Mouse (Mus musculus) kidney, adult 8-10 months (tissue): Measurements from ENCODE around the gene Gab3.

ENCODE experiments used
- DNase-seq, 2 experiments: peaks; one replicate each; pipeline ENCODE4 v3.0.0; 2022

Gab3 gene

DNA sequence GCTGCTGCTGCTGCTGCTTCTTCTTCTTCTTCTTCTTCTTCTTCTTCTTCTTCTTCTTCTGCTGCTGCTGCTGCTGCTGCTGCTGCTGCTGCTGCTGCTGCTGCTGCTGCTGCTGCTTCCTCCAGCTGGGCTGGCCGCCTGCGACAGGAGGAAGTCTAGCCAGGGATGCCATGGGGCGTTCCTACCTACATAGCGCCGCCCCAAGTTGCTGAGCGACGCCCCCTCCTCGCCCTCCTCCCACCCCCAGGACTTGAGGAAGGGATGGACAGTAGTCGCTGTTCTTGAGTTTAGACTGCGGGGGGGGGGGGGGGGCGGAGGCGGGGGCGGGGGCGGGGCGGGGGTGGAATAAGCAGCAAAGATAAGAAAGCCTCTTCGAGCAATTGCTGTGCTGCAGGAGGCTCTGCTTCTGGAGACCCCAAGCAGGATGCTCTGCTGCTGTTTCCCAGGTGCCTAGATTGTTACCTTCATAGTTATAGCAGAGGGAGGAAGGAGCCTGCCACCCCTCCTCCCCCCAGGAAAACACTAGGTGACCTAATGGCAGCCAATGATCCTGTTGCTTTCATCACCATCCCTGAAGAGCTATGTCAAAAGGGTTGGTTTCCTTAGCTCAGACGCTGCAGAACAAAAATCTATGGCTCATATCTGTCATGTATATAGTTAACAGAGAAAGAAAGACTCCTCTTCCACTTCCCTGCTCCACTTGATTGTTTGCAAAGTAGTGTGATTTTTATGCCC, at the start of gene Gab3:
Gene Gab3 (minus strand): TSS at position 685 of the 735 bp plus-strand sequence.
- peak; percentile 38 to 40 for DNase-seq

DNA sequence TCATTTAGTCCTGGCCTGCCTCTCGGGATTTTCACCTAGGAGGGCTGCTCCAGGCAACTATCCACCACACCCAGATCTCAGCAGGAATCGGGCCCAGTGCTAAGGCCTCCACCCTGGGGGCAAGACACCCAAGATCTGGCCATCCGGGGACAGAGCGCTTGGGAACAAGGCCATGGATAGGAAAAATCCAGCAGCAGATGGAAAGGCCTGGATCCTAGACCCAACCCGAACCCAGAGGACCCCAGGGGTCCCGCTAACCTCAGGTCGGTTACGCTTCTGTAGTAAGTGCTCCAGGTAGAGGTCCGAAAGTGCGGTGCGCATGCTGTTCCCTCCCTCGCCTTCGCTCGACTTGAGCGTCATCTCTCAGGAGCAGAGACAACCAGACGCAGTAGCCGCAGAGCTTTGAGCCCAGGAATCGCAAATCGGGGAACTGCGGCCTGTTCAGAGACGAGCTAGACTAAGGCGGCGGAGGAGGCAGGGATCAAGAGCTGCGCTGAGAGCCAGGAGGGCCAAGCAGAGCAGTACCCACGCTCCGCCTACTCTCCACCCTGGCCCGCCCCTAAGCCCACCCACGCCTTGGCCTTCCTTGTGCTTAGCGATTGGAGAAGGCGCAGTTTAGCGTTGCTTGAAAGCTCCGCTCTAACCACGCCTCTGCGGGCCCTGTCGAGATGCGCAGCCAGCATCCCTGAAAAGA, 45.4 kb upstream of the Gab3 start, which contains the start of gene Mpp1:
Gene Mpp1 (minus strand): TSS at position 550 of the 694 bp plus-strand sequence.
- DNase-seq: peak; percentile 85

DNA sequence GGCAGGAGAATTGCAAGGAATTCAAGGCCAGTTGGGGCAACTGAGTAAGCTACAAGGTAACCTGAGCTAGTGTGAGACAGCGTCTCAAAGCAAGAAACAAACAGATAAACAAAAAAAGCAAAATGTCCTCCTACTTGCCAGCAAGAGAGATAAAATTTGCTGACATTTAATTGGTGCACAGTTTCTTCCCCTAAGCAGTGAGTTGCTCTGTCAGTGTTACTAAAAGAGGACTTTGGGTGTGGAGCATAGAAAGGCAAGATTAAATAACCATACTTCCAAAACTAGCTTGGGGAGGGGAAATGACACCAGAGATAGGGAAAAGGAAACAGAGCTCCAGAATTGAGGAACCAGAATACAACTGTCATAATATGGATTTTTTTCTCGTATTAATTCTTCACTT, 44.2 kb upstream of the Gab3 start:
- DNase-seq: no peak

DNA sequence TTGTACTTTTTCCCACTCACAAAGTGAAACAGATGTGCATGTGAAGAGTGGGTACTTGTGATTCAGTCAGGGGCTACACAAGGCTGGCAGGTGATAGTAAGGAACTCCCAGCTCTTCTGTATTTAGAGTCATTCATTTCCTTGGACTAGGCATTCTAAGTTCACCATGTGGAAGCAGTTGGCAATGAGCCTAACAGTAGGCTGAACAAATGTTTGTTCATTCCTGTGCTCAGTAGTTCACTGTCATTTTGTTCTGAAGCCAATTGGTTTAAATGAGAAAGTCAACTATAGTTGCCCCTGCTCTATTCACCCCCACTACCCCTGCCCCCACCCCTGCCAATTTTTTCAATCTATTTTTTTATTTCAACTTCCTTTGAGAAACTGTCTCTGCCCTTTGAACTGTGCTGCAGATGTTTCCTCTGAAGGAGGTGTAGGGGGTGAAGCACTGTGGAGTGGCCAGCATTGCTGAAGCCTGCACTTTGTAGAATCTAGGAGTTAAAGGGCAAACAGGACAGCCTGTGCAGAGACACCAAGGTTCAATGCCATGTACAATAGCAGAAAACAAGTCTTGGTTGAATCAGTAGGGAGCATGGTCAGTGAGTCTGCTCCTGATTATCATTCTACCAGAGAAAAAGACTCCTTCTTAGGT, 43.2 kb upstream of the Gab3 start:
- peak; percentile 50 to 60 for DNase-seq

DNA sequence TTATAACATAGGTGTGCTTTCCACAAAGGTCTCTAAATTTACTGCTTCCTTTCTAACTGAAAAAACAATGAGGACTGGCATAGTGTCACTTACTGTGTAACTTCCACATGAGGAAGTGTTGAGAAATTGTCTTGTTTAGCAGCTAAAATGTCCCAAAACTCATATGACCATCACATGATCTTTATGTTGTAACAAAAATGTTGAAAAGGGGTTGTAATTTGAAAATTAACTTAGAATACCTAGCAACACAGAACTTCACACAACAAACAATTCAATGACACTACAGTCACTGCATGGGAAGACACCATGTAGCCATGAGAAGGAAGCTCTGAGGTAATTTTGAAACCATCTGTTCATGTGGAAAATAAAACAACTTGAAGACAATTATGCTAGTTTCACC, 41.6 kb upstream of the Gab3 start:
- DNase-seq: no peak

DNA sequence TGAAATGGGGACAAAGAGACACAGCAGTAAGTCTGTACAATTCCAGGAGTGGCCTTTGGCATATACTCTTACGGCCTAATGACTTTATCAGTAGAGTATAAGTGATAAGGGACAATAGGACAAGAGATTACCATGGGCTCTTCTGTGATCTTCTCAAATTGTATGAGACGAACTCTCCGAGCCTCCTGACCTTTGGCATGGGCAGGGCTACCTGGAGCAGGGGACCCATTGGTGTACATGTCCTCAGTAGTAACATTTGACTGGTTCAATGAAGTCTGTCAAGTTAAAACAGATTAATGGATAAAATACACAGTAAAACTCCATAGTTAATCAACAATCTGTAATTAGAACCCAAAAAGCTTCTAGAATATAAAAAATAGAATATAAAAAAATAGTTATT, 40.3 kb upstream of the Gab3 start:
- DNase-seq: peak in 1 of 2 experiments; percentile 40

DNA sequence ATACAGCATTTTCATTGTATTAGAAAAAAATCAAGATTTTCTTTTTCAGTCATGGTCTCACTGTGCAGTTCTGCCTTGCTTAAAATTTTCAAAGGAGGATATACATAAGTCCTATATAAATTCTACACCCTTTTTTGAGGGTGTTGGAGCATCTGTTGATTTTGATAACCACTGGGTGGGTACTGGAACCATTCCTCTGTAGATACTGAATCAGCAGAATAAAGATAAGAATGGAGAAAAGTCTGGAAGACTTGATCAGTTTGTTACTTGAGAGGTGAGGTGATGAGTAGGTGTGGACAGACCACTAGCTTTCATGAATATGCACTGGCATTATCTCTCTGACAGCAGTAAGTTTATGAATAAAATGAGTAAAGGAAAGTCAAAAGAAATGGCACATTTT, 30.3 kb upstream of the Gab3 start:
- DNase-seq: no peak

DNA sequence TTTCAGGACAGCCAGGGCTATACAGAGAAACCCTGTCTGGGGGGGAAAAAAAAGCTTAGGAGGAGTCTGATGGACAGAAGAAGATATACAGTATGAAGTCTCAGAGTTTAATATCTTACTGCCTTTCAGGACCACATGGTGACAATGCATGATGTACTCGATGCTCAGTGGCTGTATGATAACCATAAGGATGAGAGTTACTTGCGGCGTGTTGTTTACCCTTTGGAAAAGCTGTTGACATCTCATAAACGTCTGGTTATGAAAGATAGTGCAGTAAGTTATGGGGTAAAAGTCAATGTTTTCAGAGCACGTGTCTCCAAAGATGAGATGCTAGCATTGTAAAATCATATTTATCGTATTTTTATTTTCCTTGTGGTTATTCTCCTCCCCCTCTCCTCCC, 17.0 kb upstream of the Gab3 start:
- DNase-seq: no peak

DNA sequence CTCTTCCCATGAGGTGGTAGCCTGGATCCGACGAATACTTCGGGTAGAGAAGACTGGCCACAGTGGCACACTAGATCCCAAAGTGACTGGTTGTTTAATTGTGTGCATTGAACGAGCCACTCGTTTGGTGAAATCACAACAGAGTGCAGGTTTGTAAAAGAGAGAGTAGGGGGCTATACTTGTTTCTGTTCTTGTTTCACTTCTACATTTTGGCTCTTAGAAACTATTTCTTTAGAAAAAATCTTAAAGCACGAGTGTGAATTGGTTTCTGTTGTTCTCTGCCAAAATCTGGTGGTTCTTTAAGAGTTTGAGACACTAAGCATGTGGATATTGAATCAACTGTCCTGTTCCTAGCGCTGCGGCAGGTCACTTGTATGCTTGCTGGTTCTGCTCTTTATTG, 13.5 kb upstream of the Gab3 start:
- DNase-seq: no peak

DNA sequence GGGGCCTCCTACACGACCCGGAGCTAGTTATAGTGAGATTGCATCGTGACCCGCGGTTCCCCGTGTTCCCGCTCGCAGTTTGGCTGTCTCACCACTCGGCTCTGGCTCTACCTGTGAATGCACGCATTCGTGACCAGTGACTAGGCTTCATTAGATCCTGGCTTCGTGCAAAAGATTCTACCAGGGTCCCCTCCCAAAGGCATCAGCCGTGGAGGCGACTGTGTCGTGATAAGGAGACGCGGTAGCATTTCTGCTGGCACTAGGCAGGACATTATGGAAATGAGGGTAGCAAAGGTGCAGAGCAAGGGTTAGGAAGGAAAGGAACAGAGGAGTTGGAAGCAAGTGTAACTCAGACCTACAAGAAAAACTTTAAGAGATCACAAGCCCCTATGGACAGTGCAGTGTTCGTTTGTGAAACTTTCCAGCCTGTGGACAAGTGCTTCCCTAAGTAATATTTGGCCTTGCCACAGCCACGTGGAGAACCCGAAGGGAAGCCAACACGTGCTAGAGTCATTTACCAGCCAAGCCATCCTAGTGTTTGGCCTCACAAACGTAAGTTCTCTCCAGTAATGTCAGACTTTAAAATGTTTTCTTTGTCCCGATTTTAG, 11.0 kb upstream of the Gab3 start:
- DNase-seq: peak in 1 of 2 experiments; percentile 2

DNA sequence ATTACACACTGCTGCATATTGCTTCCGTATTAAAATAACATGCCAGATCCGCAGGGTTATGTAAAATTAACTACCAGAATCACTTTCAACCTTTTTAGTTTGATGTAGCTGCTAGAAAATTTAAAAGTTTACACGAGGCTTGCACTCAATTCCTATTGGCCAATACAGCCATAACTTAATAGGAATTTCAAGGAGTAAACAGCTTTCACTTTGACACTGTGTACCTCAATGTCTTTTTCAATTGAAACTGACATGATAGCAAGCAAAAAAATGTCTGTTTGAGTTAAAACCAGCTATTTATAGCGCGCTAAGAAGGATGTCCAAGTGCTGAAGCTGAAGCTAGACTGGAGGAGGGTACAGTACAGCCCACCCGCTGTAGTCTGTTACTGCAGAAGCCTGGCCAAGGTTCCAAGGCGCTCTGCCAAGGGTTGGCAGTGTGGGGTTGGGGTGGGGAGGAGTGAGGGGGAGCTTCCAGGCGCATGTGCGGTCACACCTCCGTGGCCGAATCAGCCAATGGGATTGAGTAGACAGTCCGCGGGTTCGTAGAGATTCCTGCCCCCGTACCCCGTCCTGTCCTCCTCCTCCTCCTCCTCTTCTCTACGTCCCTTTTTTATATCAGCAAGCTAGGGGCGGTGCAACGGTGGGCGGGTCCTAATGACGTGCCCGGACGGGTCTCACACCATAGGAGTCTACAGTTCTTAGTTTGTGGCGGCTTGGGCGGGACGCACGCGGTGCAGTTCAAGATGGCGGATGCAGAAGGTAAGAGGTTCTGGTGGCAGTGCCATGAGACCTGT, 10.3 kb upstream of the Gab3 start, which contains the start of gene Dkc1:
Gene Dkc1 (plus strand): TSS at position 486 of the 794 bp plus-strand sequence.
- DNase-seq: peak; percentile 95

DNA sequence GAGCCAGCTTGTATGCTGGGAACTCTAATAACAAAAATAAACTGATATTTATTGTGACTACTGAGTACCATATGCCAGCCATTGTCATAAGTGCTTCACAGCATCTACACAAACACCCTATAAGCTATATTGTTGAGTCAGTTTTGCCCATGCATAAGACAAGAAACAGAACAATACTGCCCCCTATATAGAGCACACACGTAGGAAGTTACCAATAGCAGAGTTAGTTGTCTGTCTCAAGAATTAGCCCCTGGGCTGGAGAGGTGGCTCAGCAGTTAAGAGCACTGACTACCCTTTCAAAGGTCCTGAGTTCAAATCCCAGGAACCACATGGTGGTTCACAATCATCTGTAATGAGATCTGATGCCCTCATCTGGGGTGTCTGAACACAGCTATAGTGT, 396 bp upstream of the Gab3 start:
- no peak for DNase-seq

DNA sequence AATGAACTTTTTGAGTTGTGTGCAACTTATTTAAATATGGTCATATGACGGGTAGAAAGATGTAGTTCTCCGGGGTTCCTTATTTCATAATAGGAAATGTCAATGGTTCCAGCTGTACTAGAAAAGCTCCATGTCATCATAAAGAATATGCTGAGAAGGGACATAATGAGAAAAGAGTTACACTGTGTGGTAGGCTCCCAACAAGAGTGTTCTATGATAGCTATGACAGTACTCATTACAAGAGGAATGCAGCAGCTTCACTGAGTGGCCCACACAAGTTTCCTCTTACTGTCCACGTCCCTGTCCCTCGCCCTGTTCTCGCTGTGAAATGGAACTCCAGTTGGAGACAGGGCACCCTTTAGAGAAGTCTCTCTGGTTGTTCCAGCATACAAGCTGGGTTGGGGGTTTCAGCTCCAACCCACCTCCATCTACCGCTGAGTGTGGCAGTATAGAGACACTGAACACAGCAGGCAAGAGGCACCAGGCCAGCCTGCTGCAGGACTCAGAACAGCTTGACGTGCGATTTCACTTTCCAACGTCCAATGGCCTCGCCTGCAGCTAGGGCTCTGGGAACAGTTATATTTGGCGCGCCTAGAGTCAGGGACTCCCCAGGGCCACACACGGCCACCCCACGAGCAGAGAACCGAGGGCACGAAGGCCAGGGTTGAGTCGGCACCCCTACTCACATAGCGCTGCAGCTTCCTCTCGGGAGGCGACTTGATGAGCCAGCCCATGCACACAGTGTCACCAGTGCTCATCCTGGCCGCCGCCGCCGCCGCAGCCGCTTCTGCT, 1.1 kb downstream of the Gab3 start:
- no peak for DNase-seq

DNA sequence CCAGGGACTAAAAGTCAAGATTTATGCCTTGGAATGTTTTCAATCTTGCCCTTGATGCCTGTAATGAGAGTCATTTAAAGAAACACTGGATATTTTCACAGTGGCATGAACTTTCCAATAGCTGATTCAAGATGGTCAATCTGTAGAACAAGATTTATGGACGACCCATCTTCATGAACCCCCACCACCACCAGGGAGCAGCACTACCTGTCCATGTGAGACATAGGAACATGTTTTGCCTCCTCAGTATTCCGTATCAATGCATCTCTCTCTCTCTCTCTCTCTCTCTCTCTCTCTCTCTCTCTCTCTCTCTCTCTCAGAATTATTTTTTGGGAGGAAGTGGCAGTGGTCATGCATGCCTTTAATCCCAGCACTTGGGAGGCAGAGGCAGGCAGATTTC, 2.9 kb downstream of the Gab3 start:
- DNase-seq: no peak

DNA sequence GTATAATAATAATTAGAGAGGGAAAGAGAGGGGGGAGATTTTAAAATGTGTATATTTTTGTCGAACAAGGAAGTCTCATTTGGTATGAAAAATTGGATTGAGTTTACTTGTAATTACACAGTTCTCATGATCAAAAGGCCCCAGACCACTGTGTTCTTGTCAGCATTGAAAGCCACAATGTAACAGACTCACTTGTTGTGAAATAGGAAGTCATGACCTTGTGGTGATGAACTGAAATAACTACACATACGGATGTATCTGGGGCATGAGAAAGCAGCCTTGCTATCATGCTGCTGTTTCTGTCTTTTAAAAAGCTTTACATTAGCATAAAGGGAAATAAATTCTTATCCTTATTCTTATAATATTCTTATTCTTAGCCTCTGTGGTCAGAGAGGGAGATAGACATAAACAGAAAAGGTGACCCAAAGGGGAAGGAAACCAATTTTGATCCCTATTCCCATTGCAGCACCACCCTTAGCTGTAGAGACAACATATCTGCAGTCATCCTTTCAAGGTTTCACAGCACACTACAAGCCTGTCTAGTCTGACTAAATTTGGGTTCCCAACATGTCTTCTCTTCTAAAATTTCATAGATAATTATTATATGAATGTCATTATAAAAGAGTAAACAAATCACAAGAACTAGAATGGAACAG, 29.0 kb downstream of the Gab3 start:
- DNase-seq: no peak

DNA sequence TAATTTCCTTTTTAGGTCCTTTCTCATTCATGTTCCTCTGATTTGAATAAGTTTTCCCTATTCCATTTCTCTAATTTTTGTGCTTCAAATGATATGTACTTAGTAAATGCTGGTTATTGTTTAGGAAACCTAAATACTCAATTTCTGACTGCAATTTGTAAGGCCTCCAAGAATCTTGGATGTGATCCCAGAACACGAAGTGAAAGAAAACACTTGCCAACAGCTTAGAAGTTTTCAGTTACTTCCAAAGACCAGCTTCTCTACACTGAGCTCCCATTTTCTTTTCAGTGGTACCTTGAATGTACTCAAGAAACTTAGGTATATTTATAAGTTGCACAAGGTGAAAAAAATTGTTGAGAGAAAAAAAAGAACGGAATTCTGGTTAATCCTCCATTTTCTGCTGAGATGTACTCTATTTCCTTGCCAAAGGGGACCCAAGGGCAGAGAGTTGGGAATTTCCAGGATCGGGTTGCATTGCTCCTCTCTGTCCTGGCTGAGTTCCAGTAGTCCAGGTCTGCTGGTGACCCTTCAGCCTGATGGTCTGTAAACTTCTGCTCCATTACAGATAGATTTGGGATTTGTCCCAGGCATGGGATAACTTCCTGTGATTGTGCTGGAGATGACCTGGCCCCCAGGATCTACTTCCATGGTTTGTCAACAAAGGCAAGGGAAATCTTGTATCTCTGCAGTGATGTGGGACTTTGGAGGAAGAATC, 38.2 kb downstream of the Gab3 start:
- peak; percentile 23 to 30 for DNase-seq

DNA sequence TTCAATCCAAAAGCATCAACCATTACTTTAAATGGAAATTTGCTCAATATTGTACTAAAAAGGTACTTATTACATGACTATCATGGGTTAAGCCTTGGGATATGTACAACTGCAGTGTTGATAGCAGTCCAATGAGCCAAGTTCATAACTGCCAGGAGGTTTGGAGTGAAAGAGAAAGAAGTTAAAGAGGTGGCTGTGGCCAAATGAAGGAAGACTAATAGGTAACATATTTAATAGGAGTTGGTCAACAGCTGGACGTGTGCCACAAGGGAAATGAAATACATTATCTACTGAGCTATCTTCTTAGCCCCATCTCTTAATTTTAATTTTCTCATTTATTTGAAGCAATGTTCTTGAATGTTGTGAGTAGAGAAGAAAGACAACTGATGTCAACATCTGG, 39.3 kb downstream of the Gab3 start:
- DNase-seq: peak; percentile 28 to 30

DNA sequence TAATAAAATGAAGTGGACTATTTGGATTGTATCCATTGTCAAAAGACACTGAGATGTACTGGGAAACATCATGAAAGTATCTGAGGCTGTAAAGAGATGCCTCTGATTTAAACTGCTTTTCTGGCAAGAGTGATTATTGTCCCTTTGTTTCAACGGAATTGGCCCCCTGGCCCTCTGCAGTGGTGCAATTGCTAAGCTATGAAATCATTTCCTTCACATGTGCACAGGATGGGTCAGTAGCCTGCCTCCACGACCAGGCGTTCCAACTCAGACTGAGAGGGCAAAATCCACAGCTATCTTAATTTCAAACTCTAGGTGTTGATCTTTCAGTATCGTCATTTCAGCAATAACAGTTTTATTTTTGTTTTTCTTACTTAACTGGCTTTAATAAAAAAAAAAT, 40.7 kb downstream of the Gab3 start:
- peak; percentile 24 to 30 for DNase-seq

DNA sequence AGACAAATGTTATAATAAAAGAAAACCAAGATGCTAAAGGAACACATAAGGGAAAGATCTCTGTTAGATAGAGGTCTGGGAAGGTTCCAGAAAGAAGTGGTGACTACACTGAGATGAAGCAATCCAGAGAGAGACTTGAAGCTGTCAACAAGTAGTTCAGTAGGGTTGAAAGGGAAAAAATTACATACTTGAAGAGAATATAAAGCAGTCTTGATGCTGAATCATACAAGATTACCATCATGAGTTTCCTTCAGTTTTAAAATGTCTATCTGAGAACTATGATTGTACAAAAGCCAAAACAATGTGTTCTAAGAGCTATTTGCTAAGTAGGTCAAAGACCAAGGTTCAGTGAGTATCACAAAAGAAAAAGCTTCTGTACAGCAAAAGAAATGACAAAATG, 48.6 kb downstream of the Gab3 start:
- DNase-seq: no peak

DNA sequence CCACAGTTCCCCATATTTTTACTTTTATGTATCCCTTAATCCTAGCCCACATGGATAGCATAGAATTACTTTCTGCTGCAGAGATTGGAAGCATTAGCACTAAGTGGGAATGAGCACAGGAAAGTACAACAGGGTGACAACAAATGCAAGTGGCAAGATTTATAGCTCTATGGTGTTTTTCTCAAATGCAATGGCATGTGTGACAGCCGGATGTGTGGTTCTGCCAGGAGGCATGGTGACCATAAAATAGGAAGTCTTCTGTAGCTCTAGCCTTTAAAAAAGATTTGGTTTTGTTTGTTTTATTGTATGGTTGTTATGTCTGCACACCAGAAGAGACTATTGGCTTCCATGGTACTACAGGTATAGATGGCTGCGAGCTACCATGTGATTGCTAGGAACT, 50.1 kb downstream of the Gab3 start:
- no peak for DNase-seq
